Mouse (Mus musculus) inflammation-experienced regulatory T-cells, adult 6 months (primary cell): ENCODE results near the gene Tmem95. TPM values are rescaled to one million over a fixed set of nuclear protein-coding genes. Genes with fewer than 3 reads are reported as not detected.

ENCODE experiments used
- ATAC-seq: one replicate; pipeline ENCODE4 v1.8.0; 2017
- polyA plus RNA-seq, 3 experiments: library from polyadenylated mRNA; unstranded; fragments of 100-300 nt; shearing (Covaris generic); gene quantifications; one replicate each; pipeline ENCODE4 v1.2.1; 2017

Gene Tmem95
- polyA plus RNA-seq, 3 experiments from 2014 or later: not detected

DNA sequence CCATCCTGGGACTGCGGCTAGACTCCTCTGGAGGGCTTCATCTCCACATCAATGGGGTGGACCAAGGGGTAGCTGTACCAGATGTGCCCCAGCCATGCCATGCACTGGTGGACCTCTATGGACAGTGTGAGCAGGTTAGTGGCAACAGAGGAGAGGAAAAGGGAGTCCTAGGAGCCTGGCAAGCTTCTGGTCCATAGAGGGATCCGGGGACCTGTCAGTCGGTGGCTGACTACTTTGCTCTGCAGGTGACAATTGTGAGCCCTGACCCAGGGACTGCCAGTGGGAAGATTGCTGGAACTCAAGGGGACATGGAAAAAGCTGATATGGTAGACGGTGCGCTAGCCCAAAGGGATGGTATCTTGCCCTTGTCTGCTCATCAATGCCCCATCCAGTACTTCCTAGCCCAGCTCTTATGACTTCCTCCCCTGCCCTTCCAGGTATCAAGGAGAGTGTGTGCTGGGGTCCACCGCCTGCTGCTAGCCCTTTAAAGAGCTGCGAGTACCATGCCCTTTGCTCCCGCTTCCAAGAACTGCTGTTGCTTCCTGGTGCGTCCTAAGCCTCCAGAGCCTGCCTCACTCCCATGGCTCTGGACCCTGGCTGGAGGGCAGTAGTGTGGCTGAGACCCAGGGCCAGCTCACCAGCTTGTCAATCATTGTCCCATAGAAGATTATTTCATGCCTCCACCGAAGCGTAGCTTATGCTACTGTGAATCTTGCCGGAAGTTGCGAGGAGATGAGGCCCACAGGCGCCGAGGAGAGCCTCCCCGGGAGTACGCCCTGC is 33.2 kb upstream of the Tmem95 start:
- no peak for ATAC-seq

GRCm38 (mm10) chr11:69910177-69910576 is 32.4 kb upstream of the Tmem95 start:
- ATAC-seq: no peak

- ATAC-seq: no peak
Observed at GRCm38 (mm10) chr11:69909174-69909573, 31.4 kb upstream of the Tmem95 start.

GRCm38 (mm10) chr11:69908645-69909044 is 30.8 kb upstream of the Tmem95 start:
- ATAC-seq: no peak

DNA sequence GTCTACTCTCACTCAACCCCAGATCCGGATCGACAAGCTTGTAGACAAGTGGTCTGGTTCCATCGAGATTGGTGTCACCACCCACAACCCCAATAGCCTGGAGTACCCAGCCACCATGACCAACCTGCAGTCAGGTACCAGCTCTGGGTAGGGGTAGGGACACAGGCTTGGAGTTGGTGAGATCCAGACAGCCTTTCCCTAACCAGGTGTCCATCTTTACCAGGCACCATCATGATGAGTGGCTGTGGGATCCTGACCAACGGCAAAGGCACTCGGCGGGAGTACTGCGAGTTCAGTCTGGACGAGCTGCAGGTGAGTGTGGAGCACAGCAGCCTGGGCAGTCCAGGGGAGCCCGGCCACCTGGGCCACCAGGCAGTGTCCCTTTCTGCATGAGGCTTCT is 26.5 kb upstream of the Tmem95 start:
- no peak for ATAC-seq

DNA sequence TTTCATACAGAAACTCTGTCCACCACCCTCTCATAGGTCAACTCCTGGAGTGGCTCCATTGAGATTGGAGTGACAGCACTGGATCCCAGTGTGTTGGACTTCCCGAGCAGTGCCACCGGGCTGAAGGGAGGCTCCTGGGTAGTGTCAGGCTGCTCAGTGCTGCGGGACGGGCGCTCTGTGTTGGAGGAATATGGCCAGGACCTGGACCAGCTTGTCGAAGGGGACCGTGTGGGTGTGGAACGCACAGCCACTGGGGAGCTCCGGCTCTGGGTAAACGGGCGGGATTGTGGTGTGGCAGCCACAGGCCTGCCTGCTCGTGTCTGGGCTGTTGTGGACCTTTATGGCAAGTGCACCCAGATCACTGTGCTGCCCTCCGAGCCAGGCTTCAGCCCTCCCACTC is 25.2 kb upstream of the Tmem95 start:
- no peak for ATAC-seq

- no peak for ATAC-seq
Observed at GRCm38 (mm10) chr11:69901993-69902392, 24.2 kb upstream of the Tmem95 start.

DNA sequence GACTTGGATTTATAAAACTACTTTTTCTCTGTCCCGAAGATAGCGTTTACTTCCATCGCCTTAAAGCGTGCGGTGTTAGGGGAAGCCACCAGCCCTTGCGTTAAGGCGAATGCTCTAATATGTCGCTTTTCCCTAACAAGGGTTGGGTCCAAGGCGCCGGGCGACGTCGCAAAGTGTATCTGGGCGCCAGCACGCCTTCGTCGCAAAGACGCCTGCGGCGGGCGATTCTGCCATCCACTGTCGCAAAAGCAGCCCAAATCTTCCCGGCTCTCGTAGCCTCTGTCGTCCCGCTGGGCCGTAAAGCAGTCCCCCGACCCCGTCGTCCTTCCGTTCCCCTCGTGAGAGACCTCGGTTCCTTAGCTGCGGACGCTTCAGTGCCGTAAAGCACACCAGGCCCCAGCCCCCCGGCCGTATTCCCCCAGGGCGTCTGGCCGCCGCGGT is 23.6 kb upstream of the Tmem95 start:
- ATAC-seq: peak; percentile 70

DNA sequence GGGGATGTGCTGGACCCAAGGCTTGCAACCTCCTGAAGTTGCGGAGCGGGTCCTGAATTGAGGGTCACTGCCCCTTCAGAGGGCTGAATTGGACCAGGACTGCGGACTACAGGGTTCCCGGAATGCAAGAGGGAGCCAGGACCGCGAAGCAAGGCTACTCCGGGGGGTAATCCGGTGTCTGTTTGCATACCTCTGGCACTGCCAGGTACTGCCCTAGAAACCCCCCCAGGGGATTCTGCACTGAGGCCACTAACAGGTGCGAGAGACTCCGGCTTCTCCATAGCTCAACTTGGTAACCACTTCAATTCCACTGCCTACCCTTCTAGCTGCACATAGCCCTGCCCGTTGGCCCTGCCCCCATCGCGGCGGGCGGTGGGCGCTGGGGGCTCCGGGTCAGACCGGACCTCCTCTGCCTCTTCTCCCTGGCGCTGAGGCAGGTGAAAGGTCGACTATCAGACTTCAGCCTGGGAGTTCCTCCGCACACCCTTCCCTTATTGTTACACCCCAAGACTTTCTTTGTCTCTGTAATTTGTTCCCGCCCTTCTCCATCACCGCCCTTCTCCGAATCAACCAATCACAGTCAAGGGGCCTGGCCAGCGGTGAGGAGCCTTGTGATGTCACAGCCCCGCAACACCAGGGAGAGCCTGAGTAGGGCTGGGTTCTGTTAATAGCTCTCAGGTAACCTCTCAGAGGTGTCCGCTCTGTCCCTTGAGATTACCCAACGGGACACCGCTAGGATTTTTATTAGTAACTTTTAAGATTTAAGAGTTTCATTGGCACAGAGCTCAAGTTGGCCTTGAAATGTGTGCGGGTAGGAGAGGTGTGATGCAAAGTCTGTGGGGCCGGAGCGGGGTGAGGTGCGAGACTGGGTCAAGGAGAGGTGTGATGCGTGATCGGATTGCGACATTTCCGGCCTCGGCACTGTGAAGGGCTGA is 22.9 kb upstream of the Tmem95 start, which contains the start of the genes 2810408A11Rik and Neurl4:
Gene 2810408A11Rik (minus strand): TSS at position 517 of the 935 bp plus-strand sequence.
Gene Neurl4 (plus strand): TSS at position 602 of the 935 bp plus-strand sequence.
- peak; percentile 94 for ATAC-seq

- ATAC-seq: no peak
Observed at GRCm38 (mm10) chr11:69899870-69900269, 22.1 kb upstream of the Tmem95 start.

- peak; percentile 64 for ATAC-seq
Observed at GRCm38 (mm10) chr11:69895291-69895690, 17.5 kb upstream of the Tmem95 start, which contains the start of gene Acap1. TSS of gene Acap1 (minus strand) at chr11:69895539.

GRCm38 (mm10) chr11:69894671-69895070 is 16.9 kb upstream of the Tmem95 start:
- ATAC-seq: peak; percentile 92

DNA sequence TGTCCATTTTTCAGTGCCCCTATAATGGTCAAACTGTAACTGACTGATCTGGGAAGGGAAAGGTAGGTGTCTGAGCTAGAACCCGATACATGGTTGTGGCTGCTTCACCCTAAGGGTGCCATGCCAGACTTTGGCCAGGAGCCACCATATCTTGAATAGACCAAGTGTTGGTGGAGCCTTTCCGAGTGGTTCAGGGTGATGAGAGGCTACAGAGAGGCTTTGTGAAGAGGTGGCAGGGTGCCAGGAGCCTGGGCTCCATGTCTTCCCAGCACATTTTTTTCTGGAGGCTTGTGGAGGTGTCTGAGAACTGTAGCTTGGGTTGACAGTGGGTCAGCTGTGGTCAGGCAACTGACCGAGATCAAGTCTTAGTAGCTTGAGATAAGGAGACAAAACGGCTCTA is 13.7 kb upstream of the Tmem95 start:
- no peak for ATAC-seq

DNA sequence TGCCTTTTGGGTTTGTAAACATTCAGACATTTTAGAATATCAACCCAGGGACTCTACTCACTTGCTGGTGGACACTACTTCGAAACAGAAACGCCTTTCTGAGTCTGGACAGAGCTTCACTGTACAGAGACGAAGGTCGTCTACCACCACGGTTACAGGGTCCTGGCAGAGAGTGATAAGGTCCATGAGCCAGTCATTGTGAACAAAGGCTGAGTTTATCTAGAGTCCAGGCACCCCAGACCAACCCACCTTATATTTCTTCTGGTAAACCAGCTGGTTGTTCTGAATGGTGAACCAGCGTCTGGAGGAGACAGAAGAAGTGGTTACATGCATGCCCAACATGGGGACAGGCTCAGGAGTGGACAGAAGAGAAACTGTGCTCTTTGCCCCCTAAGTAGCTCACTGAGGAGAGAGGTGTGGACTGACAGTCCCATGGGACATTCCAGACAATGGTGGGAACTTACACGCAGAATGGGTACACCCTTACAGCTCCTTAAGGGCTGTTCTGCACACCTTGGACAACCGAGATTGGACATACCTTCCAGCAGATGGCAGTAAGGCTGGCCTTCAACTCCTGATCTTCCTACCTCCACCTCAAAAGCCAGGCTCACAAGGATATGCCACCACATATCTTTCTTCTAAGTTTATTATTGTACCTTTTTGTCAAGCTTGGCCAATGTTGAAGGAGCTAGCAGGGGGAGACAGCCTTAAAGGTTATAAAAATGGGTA is 9.3 kb upstream of the Tmem95 start:
- no peak for ATAC-seq

GRCm38 (mm10) chr11:69884663-69885062 is 6.8 kb upstream of the Tmem95 start:
- ATAC-seq: no peak

- no peak for ATAC-seq
Observed at GRCm38 (mm10) chr11:69884240-69884639, 6.4 kb upstream of the Tmem95 start.

GRCm38 (mm10) chr11:69883527-69884151 is 5.8 kb upstream of the Tmem95 start:
- ATAC-seq: no peak

GRCm38 (mm10) chr11:69883066-69883465 is 5.2 kb upstream of the Tmem95 start:
- no peak for ATAC-seq

GRCm38 (mm10) chr11:69881787-69882670 is 4.2 kb upstream of the Tmem95 start:
- ATAC-seq: no peak

DNA sequence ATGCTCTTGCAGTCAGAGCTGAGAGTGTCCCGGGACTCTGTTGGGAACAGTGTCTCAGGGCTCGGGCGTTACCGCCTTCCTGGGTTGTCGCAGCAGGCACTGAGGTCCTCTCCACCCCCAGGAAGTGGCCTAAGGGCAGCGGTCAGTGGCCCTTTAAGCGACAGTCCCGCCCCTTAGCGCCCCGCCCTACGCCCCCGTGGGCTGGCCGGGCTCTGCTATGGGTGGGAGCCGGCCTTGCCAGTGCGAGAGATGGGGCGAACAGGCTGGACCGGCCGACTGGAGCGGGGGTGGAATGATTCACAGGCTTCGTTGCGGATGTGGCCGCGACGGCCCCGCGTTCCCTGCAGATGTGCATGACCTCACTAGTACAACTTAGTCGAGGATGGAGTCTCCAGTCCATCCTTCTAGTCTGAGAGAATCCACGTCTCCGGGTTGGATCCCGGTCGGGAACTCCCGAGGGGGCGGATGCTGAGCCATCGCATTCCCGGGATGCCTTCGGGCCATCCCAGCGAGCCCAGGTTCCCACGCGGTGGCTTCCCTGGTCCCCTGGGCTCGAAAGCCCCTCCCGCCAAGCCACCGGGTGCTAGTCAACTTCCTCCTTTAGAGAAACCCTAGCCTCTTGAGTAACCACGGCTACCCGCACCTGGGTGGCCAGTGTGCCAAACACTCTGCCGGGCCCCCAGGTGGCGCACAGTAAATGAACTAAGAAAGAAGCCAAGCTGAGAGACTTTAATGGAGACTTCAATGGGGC is 3.2 kb upstream of the Tmem95 start, which contains the start of gene Kctd11:
Gene Kctd11 (minus strand): TSS at position 554 of the 751 bp plus-strand sequence.
- ATAC-seq: peak; percentile 54
